Mouse (Mus musculus) ES-E14 (cell line): ENCODE measurements around the gene Zbtb14.

Experiments used
- CHD2 ChIP-seq: IDR thresholded peaks from 2 replicates; pipeline ENCODE4 v1.6.1; 2014; ENCODE audit warnings: mild to moderate bottlenecking, low read depth, low read length, inconsistent platforms
- MAFK ChIP-seq: IDR thresholded peaks from 2 replicates; pipeline ENCODE4 v1.6.1; 2014; ENCODE audit warnings: mild to moderate bottlenecking, low read depth, low read length, inconsistent platforms; ENCODE audit not compliant: insufficient read depth

- no peak for TF ChIP-seq MAFK
- TF ChIP-seq CHD2 = no peak
Measured at GRCm38 (mm10) chr17:69437836-69438235, 55.0 kb downstream of the Zbtb14 start.
